Mouse (Mus musculus): Measurements from ENCODE around the gene Gm42742. TPM values are rescaled to one million over a fixed set of nuclear protein-coding genes. Genes with fewer than 3 reads are reported as not detected.

The Gm42742 gene
- 10.7 and 17.7 TPM in 2 replicates for polyA plus RNA-seq (2015; fragmentation: Nextera tagmentation; extraction: Ambion mirVana)

DNA sequence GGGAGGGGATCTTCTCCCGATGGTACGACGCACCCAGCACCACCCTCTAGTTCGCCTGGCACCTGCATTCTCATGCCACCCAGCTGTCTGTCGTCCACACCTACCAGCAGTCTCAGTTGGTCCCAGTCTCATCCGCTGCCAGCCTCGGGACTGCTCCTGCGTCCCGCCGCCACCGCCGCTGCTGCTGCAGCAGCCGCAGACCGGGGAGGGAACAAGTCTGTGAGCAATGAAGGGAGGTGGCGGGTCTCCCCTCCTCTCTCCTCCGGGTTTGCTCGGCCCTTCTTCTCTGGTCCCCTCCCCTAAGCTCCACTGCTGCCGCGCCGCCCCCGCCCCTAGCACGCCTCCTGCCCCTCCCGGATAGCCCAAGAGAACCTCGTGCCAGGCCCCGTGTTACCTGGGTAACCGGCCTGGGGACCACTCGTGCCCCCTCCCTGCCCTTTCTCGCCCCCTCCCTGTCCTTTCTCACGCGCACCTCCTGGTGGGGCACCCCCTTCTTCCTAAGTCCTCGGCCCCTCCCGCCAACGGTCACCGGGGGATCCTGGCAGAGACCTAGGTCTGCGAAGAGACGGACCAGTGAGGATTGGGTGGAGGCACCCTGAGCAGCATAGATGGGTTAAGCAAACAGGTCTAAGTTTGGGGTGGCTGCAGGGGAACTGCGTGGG, at the start of gene Gm42742, which contains the start of gene Prrt2:
Gene Gm42742 (minus strand): TSS at position 197 of the 662 bp plus-strand sequence.
Gene Prrt2 (minus strand): TSS at position 311 of the 662 bp plus-strand sequence.
- Histone ChIP-seq H3K27me3 (ENCODE audit: control insufficient read depth, insufficient read depth, low read depth, low read length) (no peaks in the 10 kb centered on the region), H3K4me2 (ENCODE audit: low read depth, low read length) (peak within 1 kb of the TSS; percentile 66), H3K9me3 (replicated peaks; ENCODE audit: control insufficient read depth, low read length) (no peaks in the 10 kb centered on the region), H3K9ac (ENCODE audit: low read depth, low read length) (peak within 1 kb of the TSS; percentile 50), H3K36me3 (ENCODE audit: control insufficient read depth, insufficient read depth) (peaks cover 19% of the 10 kb centered on the region), H3K27ac (ENCODE audit: low read length) (no peak within 1 kb of the TSS), H3K4me1 (ENCODE audit: control insufficient read depth, low read depth, low read length) (peaks cover 56% of the 10 kb centered on the region), H3K4me3 (ENCODE audit: low read depth, low read length) (peak within 1 kb of the TSS; percentile 36)
- 3% methylated on average over 35 of the region's 37 CpGs for WGBS (ENCODE audit: insufficient replicate concordance)
- ATAC-seq (ENCODE audit: low read depth): no peak

DNA sequence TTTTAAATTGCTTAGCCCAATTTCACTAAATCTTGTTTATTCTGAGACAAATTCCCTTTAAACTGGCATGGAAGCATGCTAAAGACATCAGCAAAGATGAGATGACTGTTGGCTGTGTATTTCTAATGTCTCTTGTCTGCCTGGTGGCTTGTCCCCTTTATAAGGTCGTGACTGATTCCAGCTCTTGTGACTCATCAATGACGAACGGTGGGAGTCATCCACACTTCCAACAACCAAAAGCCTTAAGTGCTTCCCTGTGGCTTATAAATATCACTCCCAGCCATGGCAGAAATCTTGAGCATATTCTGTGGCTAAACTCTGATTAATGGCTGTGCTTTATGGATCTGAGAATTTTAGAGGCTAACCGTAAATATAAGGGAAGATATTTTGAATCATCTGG, 45.4 kb upstream of the Gm42742 start:
- Histone ChIP-seq H3K27me3 (ENCODE audit: control insufficient read depth, insufficient read depth, low read depth, low read length) (no peaks in the 10 kb centered on the region), H3K9ac (ENCODE audit: low read depth, low read length) (no peak overlapping the region), H3K27ac (ENCODE audit: low read length) (no peak overlapping the region), H3K36me3 (ENCODE audit: control insufficient read depth, insufficient read depth) (no peaks in the 10 kb centered on the region), H3K4me1 (ENCODE audit: control insufficient read depth, low read depth, low read length) (no peaks in the 10 kb centered on the region; the same call in 1 of the 2 replicates), H3K9me3 (replicated peaks; ENCODE audit: control insufficient read depth, low read length) (no peaks in the 10 kb centered on the region), H3K4me3 (ENCODE audit: low read depth, low read length) (no peak overlapping the region), H3K4me2 (ENCODE audit: low read depth, low read length) (no peak overlapping the region)
- WGBS (ENCODE audit: insufficient replicate concordance): 69% methylated on average over 4 of the region's 4 CpGs
- ATAC-seq (ENCODE audit: low read depth): no peak

DNA sequence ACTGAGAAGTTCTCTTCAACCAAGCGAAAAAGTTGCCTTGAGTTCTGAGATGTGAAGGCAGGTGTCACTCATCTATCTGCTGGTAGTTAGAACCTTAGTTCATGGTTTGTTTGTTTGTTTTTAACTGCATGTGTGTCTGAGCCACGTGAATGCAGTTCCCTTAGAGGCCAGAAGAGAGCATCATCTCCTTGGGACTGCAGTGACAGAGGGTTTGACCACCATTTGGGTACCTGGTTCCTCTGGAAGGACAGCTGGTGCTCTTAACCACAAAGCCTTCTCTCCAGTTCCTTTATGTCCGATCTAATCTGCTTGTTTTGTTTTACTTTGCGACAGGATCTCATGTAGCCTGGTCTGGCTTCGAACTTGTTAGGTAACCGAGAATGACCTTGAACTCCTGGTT, 44.6 kb upstream of the Gm42742 start:
- no peak for ATAC-seq (ENCODE audit: low read depth)
- no peak overlapping the region for H3K9ac ChIP-seq (ENCODE audit: low read depth, low read length)
- no peak overlapping the region for H3K4me3 ChIP-seq (ENCODE audit: low read depth, low read length)
- H3K27ac ChIP-seq (ENCODE audit: low read length): no peak overlapping the region
- no peaks in the 10 kb centered on the region; the same call in 1 of the 2 replicates for H3K4me1 ChIP-seq (ENCODE audit: control insufficient read depth, low read depth, low read length)
- H3K9me3 ChIP-seq (replicated peaks; ENCODE audit: control insufficient read depth, low read length): no peaks in the 10 kb centered on the region
- H3K27me3 ChIP-seq (ENCODE audit: control insufficient read depth, insufficient read depth, low read depth, low read length): no peaks in the 10 kb centered on the region
- H3K4me2 ChIP-seq (ENCODE audit: low read depth, low read length): no peak overlapping the region
- H3K36me3 ChIP-seq (ENCODE audit: control insufficient read depth, insufficient read depth): no peaks in the 10 kb centered on the region
- 58% methylated on average over 6 of the region's 6 CpGs for WGBS (ENCODE audit: insufficient replicate concordance)

DNA sequence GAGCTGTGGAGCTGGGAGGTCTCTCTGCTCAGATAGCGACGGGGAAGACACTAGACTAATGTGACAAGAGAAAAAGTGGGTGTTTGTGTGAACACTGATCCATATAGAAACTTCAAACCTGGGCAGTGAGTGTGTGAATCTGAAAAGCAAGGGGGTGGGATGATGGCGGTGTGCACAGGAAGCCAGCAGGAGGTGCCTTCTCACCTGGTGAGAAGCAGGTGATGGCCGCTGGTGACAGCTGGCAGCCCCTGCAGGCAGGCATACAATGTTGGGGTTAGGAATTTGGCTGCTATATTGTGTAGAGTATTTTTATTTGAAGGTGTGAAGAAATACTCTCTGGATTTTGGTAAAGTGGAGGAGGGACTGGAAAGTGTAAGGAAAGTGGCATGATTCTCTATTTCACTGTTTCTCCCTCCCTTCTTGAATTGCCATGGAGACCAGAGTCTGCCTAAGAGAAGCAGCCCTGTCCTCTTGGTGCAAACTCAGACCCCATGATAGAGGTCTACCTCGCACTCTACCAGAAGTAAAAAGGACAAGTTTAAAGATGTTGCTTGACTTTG, 34.2 kb upstream of the Gm42742 start:
- Histone ChIP-seq H3K27ac (ENCODE audit: low read length) (no peak overlapping the region), H3K4me3 (ENCODE audit: low read depth, low read length) (no peak overlapping the region), H3K9ac (ENCODE audit: low read depth, low read length) (no peak overlapping the region), H3K4me2 (ENCODE audit: low read depth, low read length) (no peak overlapping the region), H3K27me3 (ENCODE audit: control insufficient read depth, insufficient read depth, low read depth, low read length) (peaks cover 2% of the 10 kb centered on the region; the same call in 1 of the 2 replicates), H3K9me3 (replicated peaks; ENCODE audit: control insufficient read depth, low read length) (no peaks in the 10 kb centered on the region), H3K4me1 (ENCODE audit: control insufficient read depth, low read depth, low read length) (no peaks in the 10 kb centered on the region), H3K36me3 (ENCODE audit: control insufficient read depth, insufficient read depth) (no peaks in the 10 kb centered on the region)
- WGBS (ENCODE audit: insufficient replicate concordance): 58% methylated on average over 5 of the region's 5 CpGs
- no peak for ATAC-seq (ENCODE audit: low read depth)

DNA sequence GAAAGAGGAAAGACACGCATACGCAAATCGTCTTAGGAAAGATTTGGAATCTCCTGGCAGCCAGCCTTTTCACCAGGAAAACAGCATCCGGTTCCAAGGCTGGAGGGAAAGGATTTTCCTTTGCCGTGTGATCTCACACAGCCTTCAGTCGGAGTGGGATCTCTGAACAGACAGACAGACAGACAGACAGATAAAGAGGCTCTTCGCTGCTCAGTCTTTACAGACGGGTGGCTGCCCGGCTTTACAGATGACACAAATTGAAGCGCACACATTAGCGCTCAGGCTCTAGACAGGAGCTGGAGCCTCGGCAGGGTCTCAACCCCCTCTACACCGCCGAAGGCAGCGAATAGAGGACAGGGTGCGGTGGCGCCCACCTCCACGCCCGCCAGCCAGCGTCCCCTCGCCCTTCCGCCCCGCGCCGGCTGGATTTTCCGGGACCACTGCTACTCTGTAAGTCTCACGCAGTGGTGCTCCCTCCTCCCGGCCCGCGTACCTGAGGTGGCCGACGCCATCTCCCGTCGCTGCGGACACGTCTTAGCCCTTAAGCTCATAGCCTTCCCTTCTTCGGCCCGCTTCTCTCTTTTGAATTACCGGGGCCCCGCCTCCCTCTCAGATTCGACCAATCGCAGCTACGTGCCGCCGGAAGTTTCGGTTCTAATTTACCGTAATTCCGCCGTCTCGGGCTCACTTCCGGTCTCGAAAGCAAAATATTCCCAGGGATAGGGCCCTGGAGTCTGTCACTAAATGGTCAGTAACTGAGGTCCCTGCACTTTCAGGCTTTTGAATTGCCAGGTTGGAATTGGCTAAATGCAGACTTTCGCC, 21.2 kb upstream of the Gm42742 start, which contains the start of gene Kif22:
Gene Kif22 (minus strand): TSS at position 621 of the 822 bp plus-strand sequence.
- under 1% methylated on average over 53 of the region's 53 CpGs for WGBS (ENCODE audit: insufficient replicate concordance)

DNA sequence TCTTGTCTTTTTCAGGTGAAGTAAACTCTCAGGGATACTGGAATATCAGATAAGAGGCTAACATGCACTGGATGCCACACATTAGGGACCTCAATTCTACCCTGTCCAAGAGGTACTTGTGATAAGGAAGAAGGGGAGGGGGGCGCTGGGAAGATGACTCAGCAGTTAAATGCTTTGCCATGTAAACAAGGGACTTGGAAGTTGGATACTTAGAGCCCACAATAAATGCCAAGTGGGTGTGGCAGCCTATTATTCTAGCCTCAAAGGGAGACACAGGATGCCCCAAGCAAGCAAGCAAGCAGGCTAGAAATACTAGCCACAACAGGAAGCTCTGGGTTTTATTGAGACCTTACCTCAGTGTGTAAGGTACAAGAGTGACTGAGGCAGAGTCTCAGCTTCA, 10.3 kb upstream of the Gm42742 start:
- no peak for ATAC-seq (ENCODE audit: low read depth)
- peaks cover 83% of the 10 kb centered on the region for H3K36me3 ChIP-seq (ENCODE audit: control insufficient read depth, insufficient read depth)
- H3K9ac ChIP-seq (ENCODE audit: low read depth, low read length): no peak overlapping the region
- H3K4me2 ChIP-seq (ENCODE audit: low read depth, low read length): no peak overlapping the region
- 57% methylated on average over 1 of the region's 1 CpGs for WGBS (ENCODE audit: insufficient replicate concordance)
- no peak overlapping the region for H3K4me3 ChIP-seq (ENCODE audit: low read depth, low read length)
- H3K27me3 ChIP-seq (ENCODE audit: control insufficient read depth, insufficient read depth, low read depth, low read length): no peaks in the 10 kb centered on the region
- no peaks in the 10 kb centered on the region for H3K9me3 ChIP-seq (replicated peaks; ENCODE audit: control insufficient read depth, low read length)
- peaks cover 23% of the 10 kb centered on the region for H3K4me1 ChIP-seq (ENCODE audit: control insufficient read depth, low read depth, low read length)
- H3K27ac ChIP-seq (ENCODE audit: low read length): no peak overlapping the region

More for the DNA sequence above, 21.2 kb upstream of the Gm42742 start, which contains the start of gene Kif22:
- Histone ChIP-seq H3K27me3 (ENCODE audit: control insufficient read depth, insufficient read depth, low read depth, low read length) (no peaks in the 10 kb centered on the region), H3K4me2 (ENCODE audit: low read depth, low read length) (peak within 1 kb of the TSS; percentile 81), H3K27ac (ENCODE audit: low read length) (peak within 1 kb of the TSS; percentile 82), H3K9ac (ENCODE audit: low read depth, low read length) (peak within 1 kb of the TSS; percentile 95), H3K9me3 (replicated peaks; ENCODE audit: control insufficient read depth, low read length) (no peaks in the 10 kb centered on the region), H3K4me3 (ENCODE audit: low read depth, low read length) (peak within 1 kb of the TSS; percentile 95), H3K36me3 (ENCODE audit: control insufficient read depth, insufficient read depth) (peaks cover 21% of the 10 kb centered on the region), H3K4me1 (ENCODE audit: control insufficient read depth, low read depth, low read length) (peaks cover 20% of the 10 kb centered on the region)
- peak; percentile 93 for ATAC-seq (ENCODE audit: low read depth)

DNA sequence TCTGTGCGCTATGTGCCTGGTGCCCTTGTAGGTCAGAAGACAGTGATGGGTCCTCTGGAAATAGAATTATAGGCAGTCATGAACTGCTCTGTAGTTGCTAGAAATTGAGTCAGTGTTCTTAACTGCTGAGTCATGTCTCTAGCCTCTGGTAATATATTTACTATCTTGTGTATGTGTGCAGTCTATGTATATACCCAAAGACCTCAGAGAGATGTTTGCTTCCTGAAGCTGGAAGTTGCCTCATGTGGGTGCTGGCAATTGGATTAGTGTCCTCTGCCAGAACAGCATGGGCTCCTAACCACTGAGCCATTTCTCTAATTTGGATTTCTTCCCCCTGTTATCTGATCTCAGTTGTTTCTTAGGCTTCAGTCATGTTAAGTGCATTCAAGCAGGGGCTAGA, 9.3 kb upstream of the Gm42742 start:
- Histone ChIP-seq H3K9me3 (replicated peaks; ENCODE audit: control insufficient read depth, low read length) (no peaks in the 10 kb centered on the region), H3K27ac (ENCODE audit: low read length) (peak overlapping the region; percentile 27), H3K9ac (ENCODE audit: low read depth, low read length) (no peak overlapping the region), H3K4me3 (ENCODE audit: low read depth, low read length) (no peak overlapping the region), H3K4me1 (ENCODE audit: control insufficient read depth, low read depth, low read length) (peaks cover 26% of the 10 kb centered on the region), H3K27me3 (ENCODE audit: control insufficient read depth, insufficient read depth, low read depth, low read length) (no peaks in the 10 kb centered on the region), H3K4me2 (ENCODE audit: low read depth, low read length) (no peak overlapping the region), H3K36me3 (ENCODE audit: control insufficient read depth, insufficient read depth) (peaks cover 75% of the 10 kb centered on the region)
- WGBS (ENCODE audit: insufficient replicate concordance): 97% methylated on average over 1 of the region's 1 CpGs
- ATAC-seq (ENCODE audit: low read depth): no peak

DNA sequence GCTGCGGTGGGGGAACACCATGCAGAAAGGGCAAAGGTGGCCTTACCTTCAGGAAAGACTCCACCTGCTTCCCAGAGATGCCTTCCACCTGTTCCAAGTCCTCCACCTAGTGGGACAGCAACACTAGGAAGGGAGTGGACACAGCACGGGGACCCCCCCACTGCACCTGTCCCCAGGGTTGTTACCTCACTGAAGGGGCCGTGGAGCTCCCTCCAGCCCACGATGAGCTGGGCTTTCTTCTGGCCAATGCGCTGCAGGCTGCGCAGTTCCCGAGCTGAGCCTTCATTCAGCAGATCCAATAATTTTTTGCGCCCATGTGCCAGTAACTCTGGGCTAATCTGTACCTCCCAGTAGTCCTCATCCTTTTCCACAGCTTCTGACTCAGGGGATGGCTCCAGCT, 7.0 kb upstream of the Gm42742 start:
- Histone ChIP-seq H3K27me3 (ENCODE audit: control insufficient read depth, insufficient read depth, low read depth, low read length) (no peaks in the 10 kb centered on the region), H3K4me3 (ENCODE audit: low read depth, low read length) (peak overlapping the region; percentile 92), H3K9ac (ENCODE audit: low read depth, low read length) (peak overlapping the region; percentile 98), H3K27ac (ENCODE audit: low read length) (peak overlapping the region; percentile 97), H3K36me3 (ENCODE audit: control insufficient read depth, insufficient read depth) (peaks cover 60% of the 10 kb centered on the region), H3K9me3 (replicated peaks; ENCODE audit: control insufficient read depth, low read length) (no peaks in the 10 kb centered on the region), H3K4me2 (ENCODE audit: low read depth, low read length) (peak overlapping the region; percentile 97), H3K4me1 (ENCODE audit: control insufficient read depth, low read depth, low read length) (peaks cover 49% of the 10 kb centered on the region)
- WGBS (ENCODE audit: insufficient replicate concordance): 63% methylated on average over 8 of the region's 8 CpGs
- ATAC-seq (ENCODE audit: low read depth): no peak

Measured in liver, embryonic 16.5 days (tissue).